Mouse (Mus musculus) brain, embryonic 14.5 days (tissue): ENCODE data around the gene Myo1d.

Experiments
- CTCF ChIP-seq: fragments of 200-500 bp; IDR thresholded peaks from 2 replicates; pipeline ENCODE4 v1.5.1; 2012; ENCODE audit warnings: inconsistent platforms, mild to moderate bottlenecking, moderate library complexity, borderline replicate concordance; ENCODE audit not compliant: insufficient read depth, insufficient read length; ENCODE audit errors: extremely low read depth
- POLR2A ChIP-seq: fragments of 200-500 bp; IDR thresholded peaks from 2 replicates; pipeline ENCODE4 v1.6.1; 2012; ENCODE audit warnings: mild to moderate bottlenecking, inconsistent platforms, borderline replicate concordance; ENCODE audit not compliant: poor library complexity, insufficient read depth, insufficient read length, severe bottlenecking; ENCODE audit errors: extremely low read depth

DNA sequence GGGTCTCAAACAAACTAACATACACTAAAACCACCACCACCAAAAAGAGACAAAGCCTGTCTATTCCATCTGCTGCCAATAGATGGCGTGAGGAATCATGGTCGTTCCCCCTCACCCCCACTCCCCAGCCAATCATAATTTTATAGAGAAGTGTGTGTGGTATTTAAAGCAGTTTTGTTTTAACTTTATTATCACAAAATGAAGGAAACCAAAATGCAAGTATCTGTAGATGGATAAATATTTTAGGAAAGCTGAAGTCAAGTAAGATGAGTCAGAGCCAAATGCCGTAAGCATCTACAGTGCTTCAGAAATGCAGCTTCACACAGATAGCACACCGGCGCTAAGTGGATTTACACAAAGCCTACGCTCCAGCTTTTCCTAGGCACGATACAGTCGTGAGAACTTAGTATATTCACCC is 177.8 kb downstream of the Myo1d start:
- no peak for TF ChIP-seq POLR2A
- TF ChIP-seq CTCF: peak; percentile 74; the same call in 1 of the 2 replicates
